Mouse (Mus musculus) ES-E14 (cell line): ENCODE data around the gene Rbbp5. TPM values are rescaled to one million over a fixed set of nuclear protein-coding genes. Genes with fewer than 3 reads are reported as not detected.

Source experiments
- DNase-seq: peaks from one replicate; pipeline ENCODE4 v3.0.0-alpha.2; 2013; ENCODE audit warnings: low read depth, low spot score
- H3K27ac ChIP-seq: 2 replicates; pipeline ENCODE4 v1.5.1; 2012; ENCODE audit warnings: low read depth, mild to moderate bottlenecking, low read length, moderate library complexity, mixed read lengths; ENCODE audit not compliant: poor library complexity, insufficient read depth, severe bottlenecking
- H3K36me3 ChIP-seq: 2 replicates; pipeline ENCODE4 v1.6.1; 2012; ENCODE audit warnings: mild to moderate bottlenecking, low read length, moderate library complexity, mixed read lengths; ENCODE audit not compliant: control insufficient read depth, poor library complexity, insufficient read depth, severe bottlenecking
- H3K4me1 ChIP-seq, 2 experiments: fragments of 150-350 bp in 1 of 2; sonication (generic) in 1 of 2; 2 replicates each; pipeline ENCODE4 v1.6.1; 2012; ENCODE audit warnings: low read length in 2 of 2, mild to moderate bottlenecking in 1 of 2, mixed read lengths in 1 of 2; ENCODE audit not compliant: control insufficient read depth in 2 of 2, insufficient read depth in 2 of 2, poor library complexity in 1 of 2
- H3K4me3 ChIP-seq, 2 experiments: fragments of 150-350 bp in 1 of 2; sonication (generic) in 1 of 2; 2 replicates each; pipeline ENCODE4 v1.5.1; 2012; ENCODE audit warnings: low read length in 2 of 2, low read depth in 1 of 2, mild to moderate bottlenecking in 1 of 2, mixed read lengths in 1 of 2; ENCODE audit not compliant: insufficient read depth in 1 of 2, poor library complexity in 1 of 2, severe bottlenecking in 1 of 2
- H3K9ac ChIP-seq: 2 replicates; pipeline ENCODE4 v1.6.1; 2012; ENCODE audit warnings: low read depth, mild to moderate bottlenecking, low read length, mixed read lengths; ENCODE audit not compliant: poor library complexity, insufficient read depth, severe bottlenecking
- H3K9me3 ChIP-seq: fragments of 150-350 bp; sonication (generic); 2 replicates; pipeline ENCODE4 v1.6.1; 2012; ENCODE audit warnings: low read depth, mild to moderate bottlenecking, low read length; ENCODE audit not compliant: control insufficient read depth, insufficient read depth
- CHD2 ChIP-seq: IDR thresholded peaks from 2 replicates; pipeline ENCODE4 v1.6.1; 2014; ENCODE audit warnings: mild to moderate bottlenecking, low read depth, low read length, inconsistent platforms
- HCFC1 ChIP-seq: IDR thresholded peaks from 2 replicates; pipeline ENCODE4 v1.6.1; 2012; ENCODE audit warnings: low read length, inconsistent platforms, borderline replicate concordance; ENCODE audit not compliant: insufficient read depth
- MAFK ChIP-seq: IDR thresholded peaks from 2 replicates; pipeline ENCODE4 v1.6.1; 2014; ENCODE audit warnings: mild to moderate bottlenecking, low read depth, low read length, inconsistent platforms; ENCODE audit not compliant: insufficient read depth
- ZC3H11A ChIP-seq: IDR thresholded peaks from 2 replicates; pipeline ENCODE4 v1.6.1; 2012; ENCODE audit warnings: low read depth, mild to moderate bottlenecking, inconsistent platforms, low read length, borderline replicate concordance
- ZNF384 ChIP-seq: IDR thresholded peaks from 2 replicates; pipeline ENCODE4 v1.6.1; 2012; ENCODE audit warnings: low read depth, low read length, inconsistent platforms
- in situ Hi-C, 2 experiments: fragments of 600-800 bp; cut with MboI; formaldehyde crosslinking; loops; one replicate each; pipeline ENCODE4 v1.15.1; 2025; ENCODE audit warnings: low sequenced_read_pairs in 2 of 2, inconsistent platforms in 1 of 2; ENCODE audit not compliant: unreplicated experiment in 2 of 2
- total RNA-seq: library from RNA; depleted of rRNA; stranded (reverse); fragments of 300-350 nt; gene quantifications from 2 replicates; pipeline ENCODE4 v1.2.3, GENCODE M21; 2012

Rbbp5 gene
- total RNA-seq, 1 experiment, result 45.0 TPM

DNA sequence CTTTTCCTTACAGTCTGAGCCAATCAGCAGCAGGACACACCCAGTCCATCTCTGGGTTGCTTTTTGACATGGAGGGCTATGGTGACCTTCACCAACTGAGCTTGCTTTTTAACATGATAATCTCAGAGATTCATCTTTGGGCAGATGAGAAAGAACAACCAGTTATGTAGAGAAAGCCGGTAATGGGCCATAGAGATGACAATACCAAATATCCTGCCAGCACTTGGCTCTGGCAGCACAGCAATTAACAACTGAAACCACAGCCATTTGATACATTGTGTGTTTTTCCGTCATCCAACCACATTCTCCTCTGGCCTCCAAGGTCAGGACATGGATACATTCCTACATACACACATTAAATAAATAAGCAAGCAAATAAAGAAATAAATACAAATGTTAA, 6.1 kb upstream of the Rbbp5 start:
- in situ Hi-C loops, result no loop called here
- Histone ChIP-seq H3K4me1 (peaks cover 3 to 20% of the 10 kb centered on the region in 2 experiments), H3K9me3 (no peaks in the 10 kb centered on the region), H3K27ac (peak overlapping the region; percentile 89; the same call in 1 of the 2 replicates), H3K36me3 (no peaks in the 10 kb centered on the region), H3K9ac (no peak overlapping the region), H3K4me3 (peak overlapping the region; percentile 22 to 37)
- TF ChIP-seq ZNF384 (no peak), CHD2 (peak; percentile 75; the same call in 1 of the 2 replicates)
- peak; percentile 91 for DNase-seq

DNA sequence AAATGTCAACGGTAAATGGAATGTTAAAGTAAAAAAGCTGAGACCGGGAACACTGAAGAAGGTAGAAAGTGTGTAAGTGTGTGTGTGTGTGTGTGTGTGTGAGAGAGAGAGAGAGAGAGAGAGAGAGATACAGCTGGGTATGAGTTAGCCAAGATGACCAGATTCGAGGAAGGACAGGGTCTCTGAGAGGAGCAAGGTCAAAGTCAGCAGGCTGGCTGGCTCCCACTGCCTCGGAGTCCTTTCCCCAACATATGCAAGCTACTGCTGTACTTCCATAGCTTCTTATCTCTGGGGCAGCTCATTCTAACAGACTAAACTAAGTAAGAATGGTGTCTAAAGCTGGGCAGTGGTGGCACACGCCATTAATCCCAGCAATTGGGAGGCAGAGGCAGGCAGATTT, 5.7 kb upstream of the Rbbp5 start:
- in situ Hi-C loops, result no loop called here
- Histone ChIP-seq H3K9ac (peak overlapping the region; percentile 19; the same call in 1 of the 2 replicates), H3K9me3 (no peaks in the 10 kb centered on the region), H3K36me3 (no peaks in the 10 kb centered on the region), H3K4me1 (peaks cover 4 to 19% of the 10 kb centered on the region in 2 experiments), H3K27ac (peak overlapping the region; percentile 89), H3K4me3 (peak overlapping the region; percentile 22)
- DNase-seq, result no peak
- TF ChIP-seq CHD2, result no peak
- no peak for TF ChIP-seq ZNF384
- TF ChIP-seq MAFK, result no peak
- TF ChIP-seq HCFC1, result no peak
- TF ChIP-seq ZC3H11A, result no peak

DNA sequence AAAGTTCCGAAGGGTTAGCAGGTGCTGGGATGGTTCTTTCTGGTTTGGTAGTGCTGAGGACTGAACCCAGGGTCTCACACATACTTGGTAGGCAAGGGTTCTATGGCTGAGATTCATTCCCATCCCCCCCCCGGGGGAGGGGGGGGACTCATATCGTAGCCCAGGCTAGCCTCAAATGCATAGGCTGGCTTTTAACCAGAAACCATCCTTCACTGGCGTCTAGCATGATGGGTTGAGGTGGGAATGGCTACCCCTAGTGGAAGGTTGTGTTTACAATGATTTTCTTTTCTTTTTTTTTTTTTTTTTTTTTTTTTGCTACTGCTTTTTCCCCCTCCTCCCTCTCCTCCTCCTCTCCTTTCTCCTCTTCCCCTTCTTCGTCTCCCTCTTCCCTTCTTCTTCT, 4.6 kb upstream of the Rbbp5 start:
- Histone ChIP-seq H3K27ac (peak overlapping the region; percentile 89), H3K4me1 (peaks cover 4 to 14% of the 10 kb centered on the region in 2 experiments; a peak in 3 of 4 replicates), H3K9ac (0 out of 2 replicates have a peak overlapping the region, but pooled peaks have one; percentile 18), H3K36me3 (no peaks in the 10 kb centered on the region), H3K9me3 (no peaks in the 10 kb centered on the region), H3K4me3 (peak overlapping the region in 1 of 2 experiments; percentile 18; a peak in 1 of 4 replicates)
- in situ Hi-C loops, result no loop called here
- TF ChIP-seq CHD2 (no peak), ZC3H11A (no peak), ZNF384 (peak; percentile 99), HCFC1 (no peak)
- DNase-seq, result no peak

DNA sequence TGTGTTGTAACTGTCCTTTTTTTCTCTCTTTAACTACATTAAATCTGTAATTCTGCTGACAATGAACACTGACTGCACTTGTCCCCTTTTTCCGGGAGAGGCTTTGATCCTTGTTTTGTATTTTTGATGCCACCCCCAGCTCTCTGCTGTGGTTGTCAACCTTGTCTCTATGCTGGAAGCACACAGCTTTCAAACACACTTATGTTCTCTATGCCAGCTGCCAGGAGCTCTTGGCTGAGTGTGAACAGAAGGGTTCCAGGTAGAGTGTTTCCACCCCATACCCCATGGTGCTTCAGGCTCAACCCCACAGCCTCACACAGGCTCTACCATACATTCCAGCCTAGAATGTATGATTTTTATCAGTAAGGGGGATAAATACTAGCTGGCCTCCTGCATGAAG, 2.7 kb upstream of the Rbbp5 start:
- DNase-seq, result no peak
- in situ Hi-C loops, result no loop called here
- peak overlapping the region; percentile 44; the same call in 1 of the 2 replicates for H3K27ac ChIP-seq
- H3K4me1 ChIP-seq, result peaks cover 6% of the 10 kb centered on the region in 2 experiments; a peak in 3 of 4 replicates
- H3K9ac ChIP-seq, result no peak overlapping the region
- H3K4me3 ChIP-seq, result no peak overlapping the region
- H3K36me3 ChIP-seq, result no peaks in the 10 kb centered on the region
- no peaks in the 10 kb centered on the region for H3K9me3 ChIP-seq
- TF ChIP-seq CHD2 (no peak), MAFK (no peak), ZNF384 (no peak), ZC3H11A (no peak), HCFC1 (no peak)

DNA sequence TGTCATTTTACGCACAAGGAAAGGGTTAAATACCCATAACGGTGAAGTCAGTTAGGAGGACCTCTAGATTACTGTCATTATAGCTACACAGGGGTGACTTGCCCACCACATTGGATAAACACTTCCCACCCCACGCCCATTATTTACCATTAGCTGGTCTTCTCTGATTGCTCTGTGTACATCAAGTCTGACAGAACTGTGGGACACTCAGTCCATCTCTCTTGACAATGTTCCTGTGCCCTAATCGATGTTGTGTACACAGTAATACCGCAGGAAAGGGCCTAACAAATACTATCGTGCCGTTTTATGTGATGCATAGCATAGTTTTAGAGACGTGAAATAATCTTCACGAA, 614 bp upstream of the Rbbp5 start:
- TF ChIP-seq ZNF384 (0 out of 2 replicates have a peak, but pooled peaks have one; percentile 37), MAFK (no peak), HCFC1 (no peak)
- Histone ChIP-seq H3K9me3 (no peaks in the 10 kb centered on the region), H3K36me3 (no peaks in the 10 kb centered on the region), H3K4me3 (peak overlapping the region; percentile 76 to 95), H3K9ac (peak overlapping the region; percentile 77; the same call in 1 of the 2 replicates), H3K4me1 (peaks cover 6 to 9% of the 10 kb centered on the region in 2 experiments; a peak in 3 of 4 replicates), H3K27ac (no peak overlapping the region; the same call in 1 of the 2 replicates)
- in situ Hi-C loops, result no loop called here
- DNase-seq, result no peak
